Mouse (Mus musculus): ENCODE measurements around the gene Fgf15. TPM values are rescaled to one million over a fixed set of nuclear protein-coding genes. Genes with fewer than 3 reads are reported as not detected.

Fgf15 gene
- polyA plus RNA-seq, 1 experiment from 2014 or later: 0.92 TPM

- no peaks in the 10 kb centered on the region for H3K4me1 ChIP-seq (replicated peaks; ENCODE audit: insufficient read depth, low read length)
- no peak overlapping the region for H3K4me2 ChIP-seq (ENCODE audit: low read length)
- H3K9ac ChIP-seq (ENCODE audit: low read depth, low read length): no peak overlapping the region
- H3K4me3 ChIP-seq (replicated peaks; ENCODE audit: low read depth, low read length): no peak overlapping the region
- peak; percentile 53 for DNase-seq (ENCODE audit: low spot score)
- ATAC-seq (replicated peaks; ENCODE audit: low FRiP score, low read depth): no peak
- H3K27me3 ChIP-seq (ENCODE audit: insufficient read depth, low read length): no peaks in the 10 kb centered on the region
- H3K27ac ChIP-seq: no peak overlapping the region
- TF ChIP-seq CTCF (IDR thresholded peaks at IDR 0.05; ENCODE audit: low read depth): peak; percentile 53; the same call in 1 of the 2 replicates
- H3K9me3 ChIP-seq (replicated peaks; ENCODE audit: low read length): no peaks in the 10 kb centered on the region
- H3K36me3 ChIP-seq (ENCODE audit: insufficient read depth, low read length): no peaks in the 10 kb centered on the region
- WGBS: 14% methylated on average over 8 of the region's 8 CpGs
Measured at GRCm38 (mm10) chr7:144907793-144908192, 11.5 kb downstream of the Fgf15 start.

- H3K9me3 ChIP-seq (replicated peaks; ENCODE audit: low read length): no peaks in the 10 kb centered on the region
- DNase-seq (ENCODE audit: low spot score): no peak
- no peak for TF ChIP-seq CTCF (IDR thresholded peaks at IDR 0.05; ENCODE audit: low read depth)
- no peaks in the 10 kb centered on the region for H3K4me1 ChIP-seq (replicated peaks; ENCODE audit: insufficient read depth, low read length)
- no peak overlapping the region for H3K4me3 ChIP-seq (replicated peaks; ENCODE audit: low read depth, low read length)
- 0 out of 2 replicates have a peak, but pooled peaks have one; percentile 7 for ATAC-seq (replicated peaks; ENCODE audit: low FRiP score, low read depth)
- H3K9ac ChIP-seq (ENCODE audit: low read depth, low read length): no peak overlapping the region
- no peaks in the 10 kb centered on the region for H3K36me3 ChIP-seq (ENCODE audit: insufficient read depth, low read length)
- WGBS: 30% methylated on average over 7 of the region's 7 CpGs
- H3K27ac ChIP-seq: no peak overlapping the region
- H3K27me3 ChIP-seq (ENCODE audit: insufficient read depth, low read length): no peaks in the 10 kb centered on the region
- no peak overlapping the region for H3K4me2 ChIP-seq (ENCODE audit: low read length)
Measured at GRCm38 (mm10) chr7:144908705-144909104, 12.4 kb downstream of the Fgf15 start.

- ATAC-seq (replicated peaks; ENCODE audit: low FRiP score, low read depth) (no peak), DNase-seq (ENCODE audit: low spot score) (no peak)
- TF ChIP-seq CTCF (IDR thresholded peaks at IDR 0.05; ENCODE audit: low read depth): no peak
- no peak overlapping the region for H3K4me3 ChIP-seq (replicated peaks; ENCODE audit: low read depth, low read length)
- no peaks in the 10 kb centered on the region for H3K9me3 ChIP-seq (replicated peaks; ENCODE audit: low read length)
- H3K9ac ChIP-seq (ENCODE audit: low read depth, low read length): no peak overlapping the region
- WGBS: 75% methylated on average over 1 of the region's 1 CpGs
- no peaks in the 10 kb centered on the region for H3K36me3 ChIP-seq (ENCODE audit: insufficient read depth, low read length)
- H3K4me2 ChIP-seq (ENCODE audit: low read length): no peak overlapping the region
- H3K27me3 ChIP-seq (ENCODE audit: insufficient read depth, low read length): no peaks in the 10 kb centered on the region
- peaks cover 6% of the 10 kb centered on the region for H3K4me1 ChIP-seq (replicated peaks; ENCODE audit: insufficient read depth, low read length)
- no peak overlapping the region for H3K27ac ChIP-seq
Measured at GRCm38 (mm10) chr7:144911121-144911520, 14.8 kb downstream of the Fgf15 start.

- H3K4me1 ChIP-seq (replicated peaks; ENCODE audit: insufficient read depth, low read length): peaks cover 6% of the 10 kb centered on the region
- DNase-seq (ENCODE audit: low spot score) (no peak), ATAC-seq (replicated peaks; ENCODE audit: low FRiP score, low read depth) (no peak)
- no peak overlapping the region for H3K4me2 ChIP-seq (ENCODE audit: low read length)
- H3K27ac ChIP-seq: no peak overlapping the region
- no peak for TF ChIP-seq CTCF (IDR thresholded peaks at IDR 0.05; ENCODE audit: low read depth)
- no peaks in the 10 kb centered on the region for H3K27me3 ChIP-seq (ENCODE audit: insufficient read depth, low read length)
- 65% methylated on average over 4 of the region's 4 CpGs for WGBS
- H3K4me3 ChIP-seq (replicated peaks; ENCODE audit: low read depth, low read length): no peak overlapping the region
- H3K9ac ChIP-seq (ENCODE audit: low read depth, low read length): no peak overlapping the region
- H3K36me3 ChIP-seq (ENCODE audit: insufficient read depth, low read length): no peaks in the 10 kb centered on the region
- no peaks in the 10 kb centered on the region for H3K9me3 ChIP-seq (replicated peaks; ENCODE audit: low read length)
Measured at GRCm38 (mm10) chr7:144912897-144913296, 16.6 kb downstream of the Fgf15 start.

- Histone ChIP-seq H3K9ac (ENCODE audit: low read depth, low read length) (peak overlapping the region; percentile 82; the same call in 1 of the 2 replicates), H3K4me2 (ENCODE audit: low read length) (peak overlapping the region; percentile 93), H3K4me3 (replicated peaks; ENCODE audit: low read depth, low read length) (peak overlapping the region; percentile 89), H3K27me3 (ENCODE audit: insufficient read depth, low read length) (no peaks in the 10 kb centered on the region), H3K4me1 (replicated peaks; ENCODE audit: insufficient read depth, low read length) (peaks cover 6% of the 10 kb centered on the region), H3K27ac (no peak overlapping the region), H3K9me3 (replicated peaks; ENCODE audit: low read length) (no peaks in the 10 kb centered on the region), H3K36me3 (ENCODE audit: insufficient read depth, low read length) (0 out of 2 replicates have a peak, but pooled peaks cover 8% of the 10 kb centered on the region)
- 8% methylated on average over 17 of the region's 17 CpGs for WGBS
- DNase-seq (ENCODE audit: low spot score) (peak; percentile 92), ATAC-seq (replicated peaks; ENCODE audit: low FRiP score, low read depth) (peak; percentile 84)
- peak; percentile 43; the same call in 1 of the 2 replicates for TF ChIP-seq CTCF (IDR thresholded peaks at IDR 0.05; ENCODE audit: low read depth)
Measured at GRCm38 (mm10) chr7:144914296-144914947, 18.1 kb downstream of the Fgf15 start.

- H3K4me3 ChIP-seq (replicated peaks; ENCODE audit: low read depth, low read length): peak within 1 kb of the TSS; percentile 89
- 1% methylated on average over 55 of the region's 55 CpGs for WGBS
- H3K27me3 ChIP-seq (ENCODE audit: insufficient read depth, low read length): no peaks in the 10 kb centered on the region
- peak within 1 kb of the TSS; percentile 93 for H3K4me2 ChIP-seq (ENCODE audit: low read length)
- peak within 1 kb of the TSS; percentile 73 for H3K27ac ChIP-seq
- H3K36me3 ChIP-seq (ENCODE audit: insufficient read depth, low read length): peaks cover 13% of the 10 kb centered on the region; the same call in 1 of the 2 replicates
- H3K4me1 ChIP-seq (replicated peaks; ENCODE audit: insufficient read depth, low read length): peaks cover 6% of the 10 kb centered on the region
- peak within 1 kb of the TSS; percentile 82 for H3K9ac ChIP-seq (ENCODE audit: low read depth, low read length)
- DNase-seq (ENCODE audit: low spot score): peak; percentile 95
- peak; percentile 82 for ATAC-seq (replicated peaks; ENCODE audit: low FRiP score, low read depth)
- no peak for TF ChIP-seq CTCF (IDR thresholded peaks at IDR 0.05; ENCODE audit: low read depth)
- H3K9me3 ChIP-seq (replicated peaks; ENCODE audit: low read length): no peaks in the 10 kb centered on the region
Measured at GRCm38 (mm10) chr7:144914948-144915750, 18.8 kb downstream of the Fgf15 start, which contains the start of gene LTO1. Gene LTO1, plus strand, starts transcription at chr7:144915100.
